Comparison of ENCODE assay signal across 22 mouse cellular contexts in the genomic region with DNA sequence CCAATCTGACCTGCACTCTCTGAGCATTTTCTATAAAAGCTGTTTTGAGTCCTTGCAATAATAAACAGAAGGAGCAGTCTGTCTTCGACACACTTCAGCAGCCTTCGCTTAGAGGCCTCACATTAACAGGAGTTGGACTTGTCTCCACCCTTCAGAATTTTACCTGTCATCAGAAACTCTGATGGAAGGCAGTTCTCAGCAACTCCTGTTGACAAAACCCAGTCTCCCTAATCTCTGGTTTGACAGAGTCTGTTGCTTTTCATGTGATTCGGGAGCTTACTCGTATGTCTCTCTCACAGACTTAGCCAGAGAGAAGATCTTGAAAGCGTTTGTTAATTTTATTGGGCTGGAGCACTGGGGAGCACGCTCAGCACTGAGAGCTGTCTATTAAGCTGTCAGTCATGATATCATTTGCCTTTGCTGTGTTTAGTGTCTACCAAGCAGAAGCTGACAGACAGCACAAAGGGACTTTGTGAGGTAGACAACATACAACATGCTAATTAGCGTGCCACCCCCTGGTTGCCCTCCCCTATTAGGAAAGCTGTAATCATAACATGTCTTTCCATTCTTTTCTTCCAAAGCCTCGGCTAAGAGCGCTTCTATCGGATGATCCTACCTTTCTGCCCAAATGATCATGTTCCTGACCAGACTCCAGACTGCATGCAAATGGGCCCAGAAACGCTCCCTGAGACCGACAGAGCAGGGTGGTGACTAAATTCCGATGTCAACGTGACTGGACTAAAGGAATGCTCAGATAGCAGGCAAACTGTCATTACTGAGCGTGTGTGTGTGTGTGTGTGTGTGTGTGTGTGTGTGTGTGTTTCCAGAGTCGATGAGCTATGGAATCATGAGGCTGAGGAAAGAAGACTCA.
DNase-seq lines count a peak whose midpoint lies in the region; ATAC-seq and TF ChIP-seq lines count a peak whose summit lies in the region.
"Had no signal": no experiment of that assay in that cellular context is flagged by ENCODE, and none has a peak within 500 bp of the region (broad histone marks: within the 10 kb centered on the region; RNA-seq: fewer than 3 reads in every experiment).

No protein-coding gene starts in this region.

- H3K9me3 ChIP-seq in heart, embryonic 11.5 days (replicated peaks; ENCODE audit: control insufficient read depth, low read length), result no peaks in the 10 kb centered on the region
- no peaks in the 10 kb centered on the region for H3K9me3 ChIP-seq in intestine, embryonic 14.5 days (ENCODE audit: control insufficient read depth, low read length)
- H3K9me3 ChIP-seq in intestine, embryonic 15.5 days, result no peaks in the 10 kb centered on the region
- no peaks in the 10 kb centered on the region for H3K9me3 ChIP-seq in embryonic facial prominence, embryonic 10.5 days
- no peaks in the 10 kb centered on the region for H3K9me3 ChIP-seq in forebrain, embryonic 16.5 days (ENCODE audit: control insufficient read depth, low read length)
- H3K9me3 ChIP-seq: liver, embryonic 12.5 days; neural tube, embryonic 12.5 days had no signal

- H3K4me3 ChIP-seq in heart, embryonic 11.5 days (ENCODE audit: low read depth, low read length), result no peak overlapping the region
- H3K4me3 ChIP-seq in intestine, embryonic 14.5 days (ENCODE audit: low read depth, low read length), result no peak overlapping the region
- H3K4me3 ChIP-seq in intestine, embryonic 15.5 days (replicated peaks), result no peak overlapping the region
- H3K4me3 ChIP-seq in embryonic facial prominence, embryonic 10.5 days, result no peak overlapping the region
- no peak overlapping the region for H3K4me3 ChIP-seq in forebrain, embryonic 16.5 days (replicated peaks; ENCODE audit: low read length)
- H3K4me3 ChIP-seq in cerebellum, adult 2 months (replicated peaks; ENCODE audit: insufficient read depth, low read depth, low read length), result no peak overlapping the region
- H3K4me3 ChIP-seq: liver, embryonic 12.5 days; neural tube, embryonic 12.5 days had no signal

- H3K27me3 ChIP-seq in heart, embryonic 11.5 days (ENCODE audit: control insufficient read depth, insufficient read depth, low read length), result no peaks in the 10 kb centered on the region
- H3K27me3 ChIP-seq in intestine, embryonic 14.5 days (replicated peaks; ENCODE audit: control insufficient read depth, insufficient read depth, low read length), result no peaks in the 10 kb centered on the region
- no peaks in the 10 kb centered on the region for H3K27me3 ChIP-seq in intestine, embryonic 15.5 days (replicated peaks)
- no peaks in the 10 kb centered on the region for H3K27me3 ChIP-seq in embryonic facial prominence, embryonic 10.5 days (replicated peaks; ENCODE audit: low read depth, poor library complexity, severe bottlenecking)
- no peaks in the 10 kb centered on the region for H3K27me3 ChIP-seq in forebrain, embryonic 16.5 days (replicated peaks; ENCODE audit: control insufficient read depth, insufficient read depth, low read length)
- no peaks in the 10 kb centered on the region; the same call in 1 of the 2 replicates for H3K27me3 ChIP-seq in cerebellum, adult 2 months (ENCODE audit: control insufficient read depth, insufficient read depth, low read length)
- H3K27me3 ChIP-seq: liver, embryonic 12.5 days; neural tube, embryonic 12.5 days had no signal

- no peak for TF ChIP-seq CTCF in cerebellum, adult 2 months (IDR thresholded peaks at IDR 0.05; ENCODE audit: borderline replicate concordance, insufficient read depth, low read depth, low read length)

- no peak for DNase-seq in heart, adult 9 months (ENCODE audit: low spot score in 2 of 2)
- peak; percentile 51 for DNase-seq in intestine, embryonic 14.5 days (ENCODE audit: low spot score)
- DNase-seq in embryonic facial prominence, embryonic 10.5 days (ENCODE audit: low spot score), result peak; percentile 13
- no peak for DNase-seq in ovary, adult 18-20 months (ENCODE audit: low spot score)
- DNase-seq in cerebellum, adult 2 months, result no peak
- DNase-seq: adrenal gland, postnatal 25 days; B cell, adult 2 months; cerebellum, adult 9-10 months; gastrocnemius, postnatal 25 days; kidney, adult 9 months; kidney, postnatal 36 days; layer of hippocampus, adult 9-11 months; lung, embryonic 14.5 days; lung, postnatal 4 days; right cerebral cortex, postnatal 4 days; thymus, postnatal 25 days had no signal

- peak overlapping the region; percentile 35 for H3K4me2 ChIP-seq in heart, embryonic 11.5 days
- H3K4me2 ChIP-seq in intestine, embryonic 14.5 days (ENCODE audit: low read length), result no peak overlapping the region
- no peak overlapping the region for H3K4me2 ChIP-seq in intestine, embryonic 15.5 days (replicated peaks)
- H3K4me2 ChIP-seq in forebrain, embryonic 16.5 days (ENCODE audit: low read length), result no peak overlapping the region
- H3K4me2 ChIP-seq: liver, embryonic 12.5 days; lung, embryonic 14.5 days; neural tube, embryonic 12.5 days had no signal

- TF ChIP-seq POLR2A in cerebellum, adult 2 months (IDR thresholded peaks at IDR 0.05; ENCODE audit: borderline replicate concordance, insufficient read depth, low read length), result no peak

- no peaks in the 10 kb centered on the region for H3K36me3 ChIP-seq in heart, embryonic 11.5 days (ENCODE audit: control insufficient read depth, insufficient read depth, low read length)
- no peaks in the 10 kb centered on the region for H3K36me3 ChIP-seq in intestine, embryonic 14.5 days (ENCODE audit: control insufficient read depth, insufficient read depth, low read length)
- no peaks in the 10 kb centered on the region for H3K36me3 ChIP-seq in intestine, embryonic 15.5 days
- no peaks in the 10 kb centered on the region for H3K36me3 ChIP-seq in embryonic facial prominence, embryonic 10.5 days (replicated peaks)
- no peaks in the 10 kb centered on the region for H3K36me3 ChIP-seq in forebrain, embryonic 16.5 days (ENCODE audit: control insufficient read depth, insufficient read depth)
- H3K36me3 ChIP-seq: liver, embryonic 12.5 days; neural tube, embryonic 12.5 days had no signal

- H3K9ac ChIP-seq in heart, embryonic 11.5 days (ENCODE audit: low read depth, low read length), result no peak overlapping the region
- no peak overlapping the region for H3K9ac ChIP-seq in intestine, embryonic 14.5 days (ENCODE audit: low read length)
- H3K9ac ChIP-seq in intestine, embryonic 15.5 days, result no peak overlapping the region
- H3K9ac ChIP-seq in forebrain, embryonic 16.5 days (replicated peaks; ENCODE audit: low read depth, low read length), result no peak overlapping the region
- H3K9ac ChIP-seq: liver, embryonic 12.5 days; lung, embryonic 14.5 days; neural tube, embryonic 12.5 days had no signal

- ATAC-seq in heart, embryonic 11.5 days (replicated peaks; ENCODE audit: insufficient number of reproducible peaks, low FRiP score, low TSS enrichment), result peak; percentile 36; the same call in 1 of the 2 replicates
- ATAC-seq in intestine, embryonic 14.5 days (replicated peaks; ENCODE audit: low FRiP score, low TSS enrichment, low read depth), result no peak
- ATAC-seq in intestine, embryonic 15.5 days, result no peak
- ATAC-seq in forebrain, embryonic 16.5 days, result peak; percentile 93
- ATAC-seq: activated CD4-positive, CD25-positive, alpha-beta regulatory T cell, adult 4 months; liver, embryonic 12.5 days had no signal

- WGBS in heart, embryonic 11.5 days (ENCODE audit: insufficient replicate concordance), result 29% methylated on average over 16 of the region's 16 CpGs
- WGBS in intestine, embryonic 14.5 days, result 42% methylated on average over 16 of the region's 16 CpGs
- WGBS in intestine, embryonic 15.5 days, result 50% methylated on average over 16 of the region's 16 CpGs
- WGBS in embryonic facial prominence, embryonic 10.5 days, result 72% methylated on average over 16 of the region's 16 CpGs
- WGBS in forebrain, embryonic 16.5 days, result 22% methylated on average over 16 of the region's 16 CpGs
- 77% methylated on average over 16 of the region's 16 CpGs for WGBS in cerebellum, adult 2 months

- H3K4me1 ChIP-seq in heart, embryonic 11.5 days (ENCODE audit: control insufficient read depth, insufficient read depth, low read length), result peaks cover 34% of the 10 kb centered on the region
- peaks cover 3% of the 10 kb centered on the region for H3K4me1 ChIP-seq in intestine, embryonic 14.5 days (replicated peaks; ENCODE audit: control insufficient read depth, insufficient read depth, low read length)
- no peaks in the 10 kb centered on the region for H3K4me1 ChIP-seq in intestine, embryonic 15.5 days (replicated peaks)
- H3K4me1 ChIP-seq in embryonic facial prominence, embryonic 10.5 days, result peaks cover 7% of the 10 kb centered on the region; the same call in 1 of the 2 replicates
- peaks cover 14% of the 10 kb centered on the region for H3K4me1 ChIP-seq in forebrain, embryonic 16.5 days (replicated peaks; ENCODE audit: control insufficient read depth, insufficient read depth, low read length)
- no peaks in the 10 kb centered on the region for H3K4me1 ChIP-seq in cerebellum, adult 2 months (ENCODE audit: control insufficient read depth, insufficient read depth, low read length)
- H3K4me1 ChIP-seq: neural tube, embryonic 12.5 days had no signal

- no peak overlapping the region for H3K27ac ChIP-seq in heart, embryonic 11.5 days (ENCODE audit: low read depth, low read length)
- no peak overlapping the region for H3K27ac ChIP-seq in intestine, embryonic 14.5 days (ENCODE audit: low read depth)
- no peak overlapping the region for H3K27ac ChIP-seq in intestine, embryonic 15.5 days
- H3K27ac ChIP-seq in embryonic facial prominence, embryonic 10.5 days (replicated peaks), result no peak overlapping the region
- H3K27ac ChIP-seq in forebrain, embryonic 16.5 days (ENCODE audit: low read length), result no peak overlapping the region
- no peak overlapping the region for H3K27ac ChIP-seq in cerebellum, adult 2 months (ENCODE audit: insufficient read depth, low read length)
- H3K27ac ChIP-seq: liver, embryonic 12.5 days; neural tube, embryonic 12.5 days had no signal

Comparison
In these comparisons a context has a peak if more than half of its experiments do, and no peak if none do; other contexts are left out.
1. ATAC-seq: peak in heart, embryonic 11.5 days (single experiment) and forebrain, embryonic 16.5 days (single experiment); none in intestine, embryonic 14.5 days (single experiment) and intestine, embryonic 15.5 days (single experiment).
2. DNase-seq: peak in intestine, embryonic 14.5 days (single experiment) and embryonic facial prominence, embryonic 10.5 days (single experiment); none in heart, adult 9 months (0 of 2), ovary, adult 18-20 months (single experiment) and cerebellum, adult 2 months (0 of 2).